Mouse (Mus musculus): ENCODE measurements around the gene C1rl. TPM values are rescaled to one million over a fixed set of nuclear protein-coding genes. Genes with fewer than 3 reads are reported as not detected.
A peak's percentile ranks its signal among the peaks of the same experiment; 100 is the strongest.
"Not testable (repeated sequence)": the region's sequence is repeated elsewhere in the genome, so short reads cannot be mapped to it uniquely, and the experiment has no call there.

Gene C1rl
- total and polyA plus RNA-seq, 2 experiments from 2014 or later = 0.22 to 0.48 TPM

GRCm38 (mm10) chr6:124459388-124459787 lies 33.5 kb upstream of the C1rl start:
- Histone ChIP-seq H3K4me1 (ENCODE audit: insufficient read depth) (peaks cover 8% of the 10 kb centered on the region; the same call in 1 of the 2 replicates), H3K9me3 (ENCODE audit: low read length) (no peaks in the 10 kb centered on the region), H3K4me2 (ENCODE audit: low read depth) (no peak overlapping the region), H3K4me3 (ENCODE audit: low read depth, low read length) (no peak overlapping the region), H3K36me3 (ENCODE audit: insufficient read depth) (peaks cover 24% of the 10 kb centered on the region), H3K9ac (no peak overlapping the region), H3K27ac (ENCODE audit: low read depth, low read length) (no peak overlapping the region), H3K27me3 (ENCODE audit: insufficient read depth, low read length) (no peaks in the 10 kb centered on the region)
- DNase-seq = no peak
- no peak for TF ChIP-seq CTCF (IDR thresholded peaks at IDR 0.05; ENCODE audit: low read depth)
- ATAC-seq = no peak
- 90% methylated on average over 4 of the region's 4 CpGs for WGBS

DNA sequence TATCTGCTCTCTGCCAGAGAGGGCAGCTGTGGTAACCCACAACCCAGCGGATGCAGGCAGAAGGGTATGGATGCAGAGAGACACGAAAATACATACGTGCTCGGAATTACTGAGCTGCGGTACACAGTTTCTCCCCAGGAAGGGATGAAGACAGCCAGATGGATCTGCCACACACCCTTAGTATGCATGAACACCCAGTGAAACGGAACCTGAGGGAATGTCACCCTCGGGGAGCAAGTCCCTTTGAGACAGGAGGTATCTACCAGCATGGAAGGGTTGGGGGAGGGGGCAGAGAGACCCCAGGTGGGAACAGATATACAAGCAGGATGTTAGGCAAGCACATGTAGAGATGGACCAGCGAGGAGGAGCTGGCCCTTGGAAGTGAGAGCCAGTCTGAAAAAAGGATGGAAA lies 29.0 kb upstream of the C1rl start:
- no peaks in the 10 kb centered on the region for H3K9me3 ChIP-seq (ENCODE audit: low read length)
- peak overlapping the region; percentile 89 for H3K27ac ChIP-seq (ENCODE audit: low read depth, low read length)
- no peaks in the 10 kb centered on the region for H3K27me3 ChIP-seq (ENCODE audit: insufficient read depth, low read length)
- peak overlapping the region; percentile 87 for H3K9ac ChIP-seq
- peak; percentile 64 for DNase-seq
- ATAC-seq = peak; percentile 18
- peak overlapping the region; percentile 78 for H3K4me2 ChIP-seq (ENCODE audit: low read depth)
- WGBS = 17% methylated on average over 8 of the region's 8 CpGs
- TF ChIP-seq CTCF (IDR thresholded peaks at IDR 0.05; ENCODE audit: low read depth) = no peak
- peak overlapping the region; percentile 75 for H3K4me3 ChIP-seq (ENCODE audit: low read depth, low read length)
- peaks cover 11% of the 10 kb centered on the region for H3K36me3 ChIP-seq (ENCODE audit: insufficient read depth)
- H3K4me1 ChIP-seq (ENCODE audit: insufficient read depth) = peaks cover 14% of the 10 kb centered on the region

- H3K36me3 ChIP-seq (ENCODE audit: insufficient read depth) = peaks cover 11% of the 10 kb centered on the region
- peaks cover 14% of the 10 kb centered on the region for H3K4me1 ChIP-seq (ENCODE audit: insufficient read depth)
- peak within 1 kb of the TSS; percentile 78 for H3K4me2 ChIP-seq (ENCODE audit: low read depth)
- H3K27me3 ChIP-seq (ENCODE audit: insufficient read depth, low read length) = no peaks in the 10 kb centered on the region
- peak within 1 kb of the TSS; percentile 87 for H3K9ac ChIP-seq
- 6% methylated on average over 27 of the region's 27 CpGs for WGBS
- no peak; the same call in 1 of the 2 replicates for TF ChIP-seq CTCF (IDR thresholded peaks at IDR 0.05; ENCODE audit: low read depth)
- H3K27ac ChIP-seq (ENCODE audit: low read depth, low read length) = peak within 1 kb of the TSS; percentile 89
- DNase-seq (peak; percentile 97), ATAC-seq (peak; percentile 98)
- peak within 1 kb of the TSS; percentile 75 for H3K4me3 ChIP-seq (ENCODE audit: low read depth, low read length)
- no peaks in the 10 kb centered on the region for H3K9me3 ChIP-seq (ENCODE audit: low read length)
These were observed 28.3 kb upstream of the C1rl start, which contains the start of gene Clstn3 for GRCm38 (mm10) chr6:124464305-124465271. Gene Clstn3 (minus strand): TSS chr6:124464794.

GRCm38 (mm10) chr6:124465299-124465698 lies 27.6 kb upstream of the C1rl start:
- H3K4me2 ChIP-seq (ENCODE audit: low read depth) = peak overlapping the region; percentile 78
- peak overlapping the region; percentile 75 for H3K4me3 ChIP-seq (ENCODE audit: low read depth, low read length)
- H3K4me1 ChIP-seq (ENCODE audit: insufficient read depth) = peaks cover 14% of the 10 kb centered on the region
- ATAC-seq (no peak), DNase-seq (peak; percentile 17)
- H3K9me3 ChIP-seq (ENCODE audit: low read length) = no peaks in the 10 kb centered on the region
- peaks cover 11% of the 10 kb centered on the region for H3K36me3 ChIP-seq (ENCODE audit: insufficient read depth)
- H3K27ac ChIP-seq (ENCODE audit: low read depth, low read length) = peak overlapping the region; percentile 89
- no peaks in the 10 kb centered on the region for H3K27me3 ChIP-seq (ENCODE audit: insufficient read depth, low read length)
- TF ChIP-seq CTCF (IDR thresholded peaks at IDR 0.05; ENCODE audit: low read depth) = no peak
- 40% methylated on average over 6 of the region's 6 CpGs for WGBS
- peak overlapping the region; percentile 87 for H3K9ac ChIP-seq

DNA sequence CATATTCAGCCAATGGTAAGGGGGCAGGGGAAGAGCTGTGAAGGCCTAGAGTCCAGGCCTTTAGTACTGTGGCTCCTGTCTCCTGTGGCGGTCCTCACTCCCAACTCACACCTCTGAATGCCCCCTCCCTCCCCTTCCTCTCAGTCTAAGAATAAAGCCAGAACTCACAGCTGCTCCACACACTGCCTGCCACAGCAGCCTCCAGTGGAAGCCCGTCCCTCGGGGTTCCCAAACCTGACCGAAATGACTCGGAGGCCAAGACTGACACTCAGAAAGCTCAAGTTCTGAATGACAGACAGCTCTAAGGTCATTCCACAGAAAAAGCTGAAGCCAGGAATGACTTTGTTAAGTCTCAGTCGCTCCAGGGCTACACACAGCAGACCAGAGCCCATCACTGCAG lies 27.2 kb upstream of the C1rl start:
- H3K36me3 ChIP-seq (ENCODE audit: insufficient read depth) = peaks cover 7% of the 10 kb centered on the region
- ATAC-seq = no peak
- 78% methylated on average over 6 of the region's 6 CpGs for WGBS
- no peak overlapping the region for H3K4me2 ChIP-seq (ENCODE audit: low read depth)
- peaks cover 14% of the 10 kb centered on the region for H3K4me1 ChIP-seq (ENCODE audit: insufficient read depth)
- H3K4me3 ChIP-seq (ENCODE audit: low read depth, low read length) = no peak overlapping the region
- no peak overlapping the region for H3K9ac ChIP-seq
- no peaks in the 10 kb centered on the region for H3K9me3 ChIP-seq (ENCODE audit: low read length)
- H3K27ac ChIP-seq (ENCODE audit: low read depth, low read length) = no peak overlapping the region
- no peak for TF ChIP-seq CTCF (IDR thresholded peaks at IDR 0.05; ENCODE audit: low read depth)
- no peak for DNase-seq
- H3K27me3 ChIP-seq (ENCODE audit: insufficient read depth, low read length) = no peaks in the 10 kb centered on the region

DNA sequence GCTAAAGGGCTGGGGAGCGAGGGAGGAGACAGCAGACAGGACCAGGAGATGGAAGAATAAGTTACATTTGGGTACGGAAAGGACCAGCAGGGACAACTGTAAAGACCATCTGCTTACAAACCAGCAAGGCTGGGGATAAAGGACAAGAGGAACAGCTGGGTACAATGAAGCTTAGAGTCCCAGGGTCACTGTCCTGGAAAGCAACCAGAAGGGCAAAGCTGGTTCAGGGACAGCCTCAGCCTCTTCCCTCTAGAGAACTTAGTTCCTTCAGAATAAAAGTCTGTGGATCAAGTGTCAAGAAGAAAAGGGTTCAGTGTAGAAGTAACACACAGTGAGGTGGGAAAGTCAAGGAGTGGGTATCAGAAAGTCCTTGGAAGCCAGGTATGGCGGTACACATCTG lies 21.8 kb upstream of the C1rl start:
- WGBS = 90% methylated on average over 3 of the region's 3 CpGs
- H3K27ac ChIP-seq (ENCODE audit: low read depth, low read length) = no peak overlapping the region
- no peak overlapping the region for H3K9ac ChIP-seq
- ATAC-seq (no peak), DNase-seq (no peak)
- H3K9me3 ChIP-seq (ENCODE audit: low read length) = no peaks in the 10 kb centered on the region
- H3K27me3 ChIP-seq (ENCODE audit: insufficient read depth, low read length) = no peaks in the 10 kb centered on the region
- no peaks in the 10 kb centered on the region for H3K36me3 ChIP-seq (ENCODE audit: insufficient read depth)
- no peak for TF ChIP-seq CTCF (IDR thresholded peaks at IDR 0.05; ENCODE audit: low read depth)
- no peak overlapping the region for H3K4me2 ChIP-seq (ENCODE audit: low read depth)
- no peaks in the 10 kb centered on the region for H3K4me1 ChIP-seq (ENCODE audit: insufficient read depth)
- no peak overlapping the region for H3K4me3 ChIP-seq (ENCODE audit: low read depth, low read length)

DNA sequence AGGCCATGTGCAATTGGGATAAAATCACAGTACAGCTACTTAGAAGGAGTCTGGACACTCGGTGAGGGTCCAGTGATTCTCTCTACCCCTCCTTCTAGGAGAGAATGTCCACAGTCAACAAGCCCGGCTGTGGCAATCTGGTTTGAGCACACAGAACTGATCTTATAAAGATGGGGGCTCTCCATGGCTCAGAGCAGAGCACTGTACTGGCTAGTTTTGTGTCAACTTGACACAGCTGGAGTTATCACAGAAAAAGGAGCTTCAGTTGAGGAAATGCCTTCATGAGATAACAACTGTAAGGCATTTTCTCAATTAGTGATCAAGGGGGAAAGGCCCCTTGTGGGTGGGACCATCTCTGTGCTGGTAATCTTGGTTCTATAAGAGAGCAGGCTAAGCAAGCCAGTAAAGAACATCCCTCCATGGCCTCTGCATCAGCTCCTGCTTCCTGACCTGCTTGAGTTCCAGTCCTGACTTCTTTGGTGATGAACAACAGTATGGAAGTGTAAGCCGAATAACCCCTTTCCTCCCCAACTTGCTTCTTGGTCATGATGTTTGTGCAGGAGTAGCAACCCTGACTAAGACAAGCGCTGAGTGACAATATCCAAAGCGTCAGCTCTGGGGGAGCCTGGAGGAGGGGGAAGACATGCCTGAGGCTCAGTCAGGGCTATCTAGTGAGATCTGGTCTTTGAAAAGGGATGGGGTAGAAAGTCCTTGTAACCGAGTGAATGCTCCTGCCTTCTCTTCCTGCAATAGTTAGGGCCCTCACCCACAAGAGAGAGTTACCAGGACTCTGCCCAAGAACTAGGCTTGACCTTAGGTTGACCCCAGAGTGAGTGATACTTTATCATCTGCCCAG lies 20.9 kb upstream of the C1rl start:
- not testable (repeated sequence) for H3K4me2 ChIP-seq (ENCODE audit: low read depth); H3K36me3 ChIP-seq (ENCODE audit: insufficient read depth); H3K9ac ChIP-seq; H3K4me3 ChIP-seq (ENCODE audit: low read depth, low read length); DNase-seq; H3K4me1 ChIP-seq (ENCODE audit: insufficient read depth); H3K27me3 ChIP-seq (ENCODE audit: insufficient read depth, low read length); ATAC-seq; H3K27ac ChIP-seq (ENCODE audit: low read depth, low read length); H3K9me3 ChIP-seq (ENCODE audit: low read length)
- WGBS = 87% methylated on average over 6 of the region's 6 CpGs

Data from forebrain, postnatal 0 days (tissue).